Mouse (Mus musculus) thymus, adult 2 months (tissue): ENCODE measurements around the gene Gm49373. TPM values are rescaled to one million over a fixed set of nuclear protein-coding genes. Genes with fewer than 3 reads are reported as not detected.
A peak's percentile ranks its signal among the peaks of the same experiment; 100 is the strongest.

Source experiments
- DNase-seq: peaks from one replicate; pipeline ENCODE4 v3.0.0; 2021
- H3K27ac ChIP-seq: fragments of 200-500 bp; 2 replicates; pipeline ENCODE4 v1.5.1; 2012; ENCODE audit warnings: low read length, control low read depth; ENCODE audit not compliant: control insufficient read depth, insufficient read depth
- H3K27me3 ChIP-seq: fragments of 200-500 bp; 2 replicates; pipeline ENCODE4 v1.6.1; 2012; ENCODE audit warnings: mild to moderate bottlenecking, low read length, moderate library complexity, mixed read lengths; ENCODE audit not compliant: control insufficient read depth, insufficient read depth
- H3K36me3 ChIP-seq: fragments of 200-500 bp; 2 replicates; pipeline ENCODE4 v1.6.1; 2012; ENCODE audit warnings: mild to moderate bottlenecking, low read length, moderate library complexity; ENCODE audit not compliant: control insufficient read depth, insufficient read depth
- H3K4me1 ChIP-seq: fragments of 200-500 bp; replicated peaks from 2 replicates; pipeline ENCODE4 v1.6.1; 2012; ENCODE audit warnings: low read length; ENCODE audit not compliant: control insufficient read depth, insufficient read depth
- H3K4me3 ChIP-seq: fragments of 200-500 bp; 2 replicates; pipeline ENCODE4 v1.5.1; 2012; ENCODE audit warnings: mild to moderate bottlenecking, low read length, control low read depth, moderate library complexity; ENCODE audit not compliant: control insufficient read depth, insufficient read depth
- CTCF ChIP-seq: fragments of 200-500 bp; IDR thresholded peaks from 2 replicates; pipeline ENCODE4 v1.5.1; 2012; ENCODE audit warnings: mild to moderate bottlenecking, control low read depth, low read length, moderate library complexity, borderline replicate concordance; ENCODE audit not compliant: control insufficient read depth, poor library complexity, insufficient read depth; ENCODE audit errors: extremely low read depth
- POLR2A ChIP-seq: fragments of 200-500 bp; IDR thresholded peaks from 2 replicates; pipeline ENCODE4 v1.6.1; 2012; ENCODE audit warnings: mild to moderate bottlenecking, low read length, control low read depth, moderate library complexity; ENCODE audit not compliant: control insufficient read depth, poor library complexity, insufficient read depth; ENCODE audit errors: extremely low read depth
- WGBS: fragments of 180-500 bp; shearing (Covaris S2); methylation state at CpG from one replicate; pipeline ENCODE4 v1.1.7; 2018; 5-methylcytosine and 5-hydroxymethylcytosine counted together
- polyA plus RNA-seq: library from polyadenylated mRNA; depleted of rRNA; stranded (reverse); fragments of >200 nt; gene quantifications from 2 replicates; pipeline ENCODE4 v1.2.3, GENCODE M21; 2012

Gm49373 gene
- polyA plus RNA-seq, 1 experiment: 0.47 TPM

GRCm38 (mm10) chr9:21034481-21035085 is 38.3 kb downstream of the Gm49373 start:
- Histone ChIP-seq H3K36me3 (no peaks in the 10 kb centered on the region), H3K4me1 (peaks cover 34% of the 10 kb centered on the region), H3K27me3 (peaks cover 43% of the 10 kb centered on the region), H3K27ac (no peak overlapping the region), H3K4me3 (no peak overlapping the region)
- WGBS: 13% methylated on average over 17 of the region's 17 CpGs
- TF ChIP-seq POLR2A (no peak), CTCF (no peak)
- no peak for DNase-seq

- Histone ChIP-seq H3K27ac (no peak overlapping the region), H3K4me1 (peaks cover 39% of the 10 kb centered on the region), H3K4me3 (peak overlapping the region; percentile 39), H3K36me3 (no peaks in the 10 kb centered on the region), H3K27me3 (peaks cover 39% of the 10 kb centered on the region)
- DNase-seq: peak; percentile 63
- under 1% methylated on average over 34 of the region's 34 CpGs for WGBS
- no peak for TF ChIP-seq POLR2A
Observed at GRCm38 (mm10) chr9:21033136-21033535, 39.8 kb downstream of the Gm49373 start.

GRCm38 (mm10) chr9:21032491-21032890 is 40.4 kb downstream of the Gm49373 start:
- Histone ChIP-seq H3K27ac (no peak overlapping the region), H3K27me3 (peaks cover 38% of the 10 kb centered on the region), H3K36me3 (no peaks in the 10 kb centered on the region), H3K4me3 (no peak overlapping the region), H3K4me1 (peaks cover 39% of the 10 kb centered on the region)
- DNase-seq: no peak
- TF ChIP-seq CTCF (no peak), POLR2A (no peak)
- 3% methylated on average over 7 of the region's 7 CpGs for WGBS

GRCm38 (mm10) chr9:21031896-21032351 is 41.0 kb downstream of the Gm49373 start, which contains the start of gene Icam5:
Gene Icam5, plus strand, starts transcription at chr9:21032073.
- H3K4me1 ChIP-seq: peaks cover 39% of the 10 kb centered on the region
- 1% methylated on average over 35 of the region's 35 CpGs for whole genome bisulfite sequencing

GRCm38 (mm10) chr9:21031251-21031895 is 41.5 kb downstream of the Gm49373 start:
- H3K36me3 ChIP-seq: no peaks in the 10 kb centered on the region
- WGBS: under 1% methylated on average over 36 of the region's 36 CpGs
- TF ChIP-seq CTCF (no peak), POLR2A (no peak)
- peak; percentile 65 for DNase-seq
- H3K27me3 ChIP-seq: peaks cover 31% of the 10 kb centered on the region
- peak overlapping the region; percentile 55 for H3K4me3 ChIP-seq
- H3K27ac ChIP-seq: peak overlapping the region; percentile 10; the same call in 1 of the 2 replicates
- peaks cover 39% of the 10 kb centered on the region for H3K4me1 ChIP-seq

More at GRCm38 (mm10) chr9:21031896-21032351, 41.0 kb downstream of the Gm49373 start, which contains the start of gene Icam5:
- H3K4me3 ChIP-seq: peak within 1 kb of the TSS; percentile 55
- DNase-seq: peak; percentile 28
- peaks cover 34% of the 10 kb centered on the region for H3K27me3 ChIP-seq
- peak within 1 kb of the TSS; percentile 10; the same call in 1 of the 2 replicates for H3K27ac ChIP-seq
- no peak for TF ChIP-seq CTCF
- TF ChIP-seq POLR2A: no peak
- no peaks in the 10 kb centered on the region for H3K36me3 ChIP-seq

- under 1% methylated on average over 13 of the region's 13 CpGs for WGBS
- DNase-seq: peak; percentile 87
- H3K27ac ChIP-seq: peak overlapping the region; percentile 10; the same call in 1 of the 2 replicates
- peak overlapping the region; percentile 55 for H3K4me3 ChIP-seq
- peaks cover 39% of the 10 kb centered on the region for H3K4me1 ChIP-seq
- H3K27me3 ChIP-seq: peaks cover 26% of the 10 kb centered on the region
- TF ChIP-seq CTCF (no peak), POLR2A (no peak)
- H3K36me3 ChIP-seq: no peaks in the 10 kb centered on the region
Observed at GRCm38 (mm10) chr9:21030781-21031250, 42.1 kb downstream of the Gm49373 start.

- Histone ChIP-seq H3K4me3 (peak overlapping the region; percentile 14), H3K27me3 (peaks cover 23% of the 10 kb centered on the region), H3K27ac (no peak overlapping the region)
Observed at GRCm38 (mm10) chr9:21030055-21030600, 42.8 kb downstream of the Gm49373 start.

More at GRCm38 (mm10) chr9:21030055-21030600, 42.8 kb downstream of the Gm49373 start:
- TF ChIP-seq POLR2A: no peak
- no peak for TF ChIP-seq CTCF
- peak; percentile 19 for DNase-seq
- 20% methylated on average over 22 of the region's 22 CpGs for WGBS
- Histone ChIP-seq H3K4me1 (peaks cover 39% of the 10 kb centered on the region), H3K36me3 (no peaks in the 10 kb centered on the region)
